Mouse (Mus musculus) midbrain, embryonic 16.5 days (tissue): ENCODE measurements around the gene Matn3. TPM values are rescaled to one million over a fixed set of nuclear protein-coding genes. Genes with fewer than 3 reads are reported as not detected.
A peak's percentile ranks its signal among the peaks of the same experiment; 100 is the strongest.

Source experiments
- ATAC-seq: fragments of 200-750 bp; cut with Nextera tagmentation; 2 replicates; pipeline ENCODE4 v1.8.0; 2017; ENCODE audit warnings: moderate TSS enrichment
- H3K27ac ChIP-seq: fragments of 300-500 bp; sonication (generic); 2 replicates; pipeline ENCODE4 v1.5.1; 2014; ENCODE audit warnings: mild to moderate bottlenecking, low read length, mixed read lengths
- H3K27me3 ChIP-seq: fragments of 300-500 bp; sonication (generic); 2 replicates; pipeline ENCODE4 v1.6.1; 2014; ENCODE audit warnings: low read depth, low read length, mixed read lengths; ENCODE audit not compliant: control insufficient read depth, insufficient read depth
- H3K36me3 ChIP-seq: fragments of 300-500 bp; sonication (generic); 2 replicates; pipeline ENCODE4 v1.6.1; 2014; ENCODE audit warnings: mild to moderate bottlenecking, low read length, moderate library complexity, mixed read lengths; ENCODE audit not compliant: control insufficient read depth, insufficient read depth
- H3K4me1 ChIP-seq: fragments of 300-500 bp; sonication (generic); 2 replicates; pipeline ENCODE4 v1.6.1; 2014; ENCODE audit warnings: mild to moderate bottlenecking, low read length, mixed read lengths; ENCODE audit not compliant: control insufficient read depth, insufficient read depth
- H3K4me2 ChIP-seq: fragments of 300-500 bp; sonication (generic); 2 replicates; pipeline ENCODE4 v1.6.1; 2014; ENCODE audit warnings: mild to moderate bottlenecking, low read length, mixed read lengths
- H3K4me3 ChIP-seq: fragments of 300-500 bp; sonication (generic); 2 replicates; pipeline ENCODE4 v1.5.1; 2014; ENCODE audit warnings: low read depth, mild to moderate bottlenecking, low read length, moderate library complexity, mixed read lengths
- H3K9ac ChIP-seq: fragments of 300-500 bp; sonication (generic); 2 replicates; pipeline ENCODE4 v1.6.1; 2014; ENCODE audit warnings: low read depth, low read length, mixed read lengths
- H3K9me3 ChIP-seq: fragments of 300-500 bp; sonication (generic); replicated peaks from 2 replicates; pipeline ENCODE4 v1.6.1; 2014; ENCODE audit warnings: mild to moderate bottlenecking, low read length, mixed read lengths; ENCODE audit not compliant: control insufficient read depth, poor library complexity, severe bottlenecking
- WGBS: fragments of 180-500 bp; shearing (Covaris S2); extraction: QIAGEN DNeasy Blood & Tissue Kit; methylation state at CpG from one replicate; pipeline ENCODE4 v1.1.7; 2014; 5-methylcytosine and 5-hydroxymethylcytosine counted together
- polyA plus RNA-seq: library from polyadenylated mRNA; unstranded; fragments of >200 nt; fragmentation: Nextera tagmentation; extraction: Ambion mirVana; gene quantifications from 2 replicates; pipeline ENCODE4 v1.2.1, GENCODE M21; 2015

Matn3 gene
- polyA plus RNA-seq, 1 experiment from 2014 or later, result 0.15 TPM

- ATAC-seq, result no peak
- Histone ChIP-seq H3K36me3 (no peaks in the 10 kb centered on the region), H3K27me3 (no peaks in the 10 kb centered on the region), H3K27ac (no peak overlapping the region), H3K4me3 (no peak overlapping the region), H3K9me3 (no peaks in the 10 kb centered on the region), H3K4me1 (peaks cover 6% of the 10 kb centered on the region; the same call in 1 of the 2 replicates), H3K9ac (no peak overlapping the region), H3K4me2 (no peak overlapping the region)
- 74% methylated on average over 9 of the region's 9 CpGs for WGBS
Measured at GRCm38 (mm10) chr12:8913701-8914340, 33.9 kb upstream of the Matn3 start.

GRCm38 (mm10) chr12:8916378-8916777 is 31.4 kb upstream of the Matn3 start:
- Histone ChIP-seq H3K4me3 (no peak overlapping the region), H3K36me3 (no peaks in the 10 kb centered on the region), H3K9ac (peak overlapping the region; percentile 20; the same call in 1 of the 2 replicates), H3K27me3 (no peaks in the 10 kb centered on the region), H3K4me1 (peaks cover 10% of the 10 kb centered on the region), H3K9me3 (no peaks in the 10 kb centered on the region), H3K4me2 (no peak overlapping the region), H3K27ac (peak overlapping the region; percentile 50; the same call in 1 of the 2 replicates)
- 32% methylated on average over 5 of the region's 5 CpGs for WGBS
- peak; percentile 34 for ATAC-seq

- 94% methylated on average over 3 of the region's 3 CpGs for WGBS
- no peaks in the 10 kb centered on the region for H3K9me3 ChIP-seq
- ATAC-seq, result no peak
- no peaks in the 10 kb centered on the region for H3K27me3 ChIP-seq
- no peak overlapping the region for H3K4me2 ChIP-seq
- peaks cover 21% of the 10 kb centered on the region for H3K4me1 ChIP-seq
- no peak overlapping the region for H3K27ac ChIP-seq
- H3K4me3 ChIP-seq, result no peak overlapping the region
- H3K9ac ChIP-seq, result no peak overlapping the region
- H3K36me3 ChIP-seq, result no peaks in the 10 kb centered on the region
Measured at GRCm38 (mm10) chr12:8919231-8919630, 28.5 kb upstream of the Matn3 start.

DNA sequence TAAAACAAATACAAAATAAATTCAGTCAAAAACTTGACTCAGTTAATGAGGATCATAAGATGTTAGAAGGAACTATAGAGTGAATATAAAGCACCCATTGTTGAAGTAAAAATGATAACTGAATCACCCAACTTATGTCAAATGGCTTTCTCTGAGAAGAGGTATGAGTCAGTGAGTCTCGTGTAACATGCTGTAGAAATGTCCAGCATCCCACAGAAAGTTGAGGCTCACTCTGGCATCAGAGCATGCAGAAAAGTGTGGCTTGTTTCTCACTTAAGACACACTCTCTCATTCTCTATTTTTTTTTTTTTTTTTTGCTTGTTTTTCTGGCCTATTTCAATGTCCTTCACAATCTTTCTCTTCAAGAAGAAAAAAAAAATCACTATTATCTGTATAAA is 26.7 kb upstream of the Matn3 start:
- 32% methylated on average over 1 of the region's 1 CpGs for WGBS
- Histone ChIP-seq H3K36me3 (no peaks in the 10 kb centered on the region), H3K27me3 (no peaks in the 10 kb centered on the region), H3K27ac (peak overlapping the region; percentile 79), H3K4me1 (peaks cover 27% of the 10 kb centered on the region), H3K9me3 (no peaks in the 10 kb centered on the region), H3K4me3 (peak overlapping the region; percentile 82), H3K9ac (peak overlapping the region; percentile 63), H3K4me2 (peak overlapping the region; percentile 64)
- no peak for ATAC-seq

DNA sequence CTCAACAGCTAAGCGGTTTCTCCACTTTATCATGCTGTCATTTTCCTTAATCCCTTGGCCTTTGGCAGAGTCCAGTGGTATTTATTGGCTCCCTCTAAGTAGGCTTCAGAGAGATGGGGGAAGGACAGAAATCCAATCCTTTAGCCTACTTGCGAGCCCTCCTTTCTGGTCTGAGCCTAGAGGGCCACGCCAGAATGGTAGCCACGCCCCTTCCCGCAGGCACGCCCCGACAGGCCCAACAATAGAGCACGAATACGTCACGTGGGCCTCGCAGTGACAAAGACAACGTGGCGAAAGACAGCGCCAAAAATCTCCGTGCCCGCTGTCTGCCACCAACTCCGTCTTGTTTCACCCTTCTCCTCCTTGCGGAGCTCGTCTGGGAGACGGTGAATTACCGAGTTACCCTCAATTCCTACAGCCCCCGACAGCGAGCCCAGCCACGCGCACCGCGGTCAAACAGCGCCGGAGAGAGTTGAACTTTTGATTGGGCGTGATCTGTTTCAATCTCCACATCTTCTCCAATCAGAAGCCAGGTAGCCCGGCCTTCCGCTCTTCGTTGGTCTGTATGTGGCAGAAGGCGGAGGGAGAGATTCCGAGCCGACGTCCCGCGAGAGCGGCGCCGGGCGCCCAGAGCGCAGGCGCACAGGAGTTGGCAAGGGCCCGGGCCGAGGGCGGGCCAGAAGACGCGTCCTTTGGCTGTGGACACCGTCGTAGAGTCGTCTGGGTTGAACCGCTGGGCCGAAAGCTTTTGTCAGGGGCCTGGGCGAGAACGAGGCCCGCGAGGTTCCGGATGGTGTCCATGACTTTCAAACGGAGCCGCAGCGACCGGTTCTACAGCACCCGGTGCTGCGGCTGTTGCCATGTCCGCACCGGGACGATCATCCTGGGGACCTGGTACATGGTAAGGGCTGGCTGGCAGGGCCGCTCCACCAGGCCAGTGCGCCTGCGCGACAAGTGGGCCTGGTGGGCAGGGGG is 26.0 kb upstream of the Matn3 start, which contains the start of gene Laptm4a:
Laptm4a (plus strand) TSS at position 271 of the 975 bp plus-strand sequence.
- H3K4me1 ChIP-seq, result peaks cover 27% of the 10 kb centered on the region
- H3K9ac ChIP-seq, result peak within 1 kb of the TSS; percentile 90
- no peaks in the 10 kb centered on the region for H3K9me3 ChIP-seq
- H3K4me3 ChIP-seq, result peak within 1 kb of the TSS; percentile 82
- WGBS, result under 1% methylated on average over 73 of the region's 73 CpGs
- ATAC-seq, result peak; percentile 99
- peak within 1 kb of the TSS; percentile 91 for H3K27ac ChIP-seq
- peak within 1 kb of the TSS; percentile 73 for H3K4me2 ChIP-seq
- H3K36me3 ChIP-seq, result no peaks in the 10 kb centered on the region
- no peaks in the 10 kb centered on the region for H3K27me3 ChIP-seq

DNA sequence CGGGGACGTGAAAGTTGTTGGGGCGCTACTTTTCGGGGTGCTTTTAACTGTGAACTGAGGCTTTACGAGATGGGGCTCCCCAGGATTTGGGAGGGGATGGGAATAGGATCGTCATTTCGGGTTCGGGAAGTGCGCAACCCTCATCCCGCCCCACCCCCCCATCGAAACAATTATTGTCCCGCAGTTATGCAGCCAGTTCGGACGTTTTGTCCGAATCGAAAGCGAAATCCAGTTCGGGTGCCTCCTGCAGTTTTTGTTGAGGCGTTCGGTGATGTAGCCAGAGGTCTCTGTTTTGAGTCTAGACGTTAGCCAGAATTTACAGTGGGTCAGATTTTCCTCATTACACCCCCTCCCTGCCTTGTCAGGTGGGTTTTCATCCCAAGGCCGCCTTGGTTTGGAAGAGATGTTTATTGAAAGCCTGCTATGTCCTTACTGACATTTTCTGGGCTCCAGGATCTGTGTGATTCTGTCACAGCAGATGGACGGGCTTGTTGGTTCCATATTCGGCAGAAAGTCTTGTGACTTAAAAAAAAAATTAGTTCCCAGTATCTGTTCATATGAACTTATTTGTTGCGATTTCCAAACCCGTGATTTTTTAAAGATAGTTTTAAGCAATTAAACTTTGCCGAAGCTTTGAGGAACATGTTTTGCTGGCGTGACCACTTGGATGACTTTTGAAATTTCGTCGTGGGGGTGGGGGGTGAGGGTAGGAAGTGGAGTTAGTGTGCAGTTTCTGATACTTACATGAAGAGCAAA is 25.2 kb upstream of the Matn3 start:
- Histone ChIP-seq H3K9me3 (no peaks in the 10 kb centered on the region), H3K4me3 (peak overlapping the region; percentile 82), H3K36me3 (no peaks in the 10 kb centered on the region), H3K27ac (peak overlapping the region; percentile 91), H3K27me3 (no peaks in the 10 kb centered on the region), H3K4me1 (peaks cover 28% of the 10 kb centered on the region), H3K9ac (peak overlapping the region; percentile 90), H3K4me2 (peak overlapping the region; percentile 73)
- WGBS, result 4% methylated on average over 30 of the region's 30 CpGs
- no peak for ATAC-seq

DNA sequence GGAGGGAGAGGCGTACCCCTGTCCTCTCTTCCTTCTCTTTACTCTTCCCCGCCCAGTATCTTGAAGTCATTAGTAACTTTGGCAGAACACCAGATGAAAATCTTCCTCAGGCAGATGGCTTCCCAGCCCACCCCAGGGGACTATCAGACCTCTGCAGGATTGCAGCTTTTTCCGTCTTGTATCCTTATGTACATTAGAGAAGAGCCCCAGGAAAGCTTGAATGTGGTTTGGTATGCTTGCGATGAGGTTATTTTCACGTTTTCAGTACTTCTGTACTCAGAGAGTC is 24.7 kb upstream of the Matn3 start:
- Histone ChIP-seq H3K9me3 (no peaks in the 10 kb centered on the region), H3K4me1 (peaks cover 29% of the 10 kb centered on the region), H3K4me3 (peak overlapping the region; percentile 82), H3K4me2 (peak overlapping the region; percentile 73), H3K27me3 (no peaks in the 10 kb centered on the region), H3K36me3 (no peaks in the 10 kb centered on the region), H3K9ac (peak overlapping the region; percentile 90), H3K27ac (no peak overlapping the region)
- WGBS, result 30% methylated on average over 5 of the region's 5 CpGs
- no peak for ATAC-seq

GRCm38 (mm10) chr12:8923603-8924002 is 24.1 kb upstream of the Matn3 start:
- ATAC-seq, result no peak
- H3K4me3 ChIP-seq, result 0 out of 2 replicates have a peak overlapping the region, but pooled peaks have one; percentile 2
- no peaks in the 10 kb centered on the region for H3K9me3 ChIP-seq
- no peaks in the 10 kb centered on the region for H3K27me3 ChIP-seq
- H3K9ac ChIP-seq, result peak overlapping the region; percentile 90; the same call in 1 of the 2 replicates
- peak overlapping the region; percentile 73 for H3K4me2 ChIP-seq
- H3K36me3 ChIP-seq, result no peaks in the 10 kb centered on the region
- peaks cover 29% of the 10 kb centered on the region for H3K4me1 ChIP-seq
- WGBS, result 42% methylated on average over 2 of the region's 2 CpGs
- no peak overlapping the region for H3K27ac ChIP-seq
